Mouse (Mus musculus): ENCODE data around the gene Cln6.
"Not testable (repeated sequence)": the region's sequence is repeated elsewhere in the genome, so short reads cannot be mapped to it uniquely, and the experiment has no call there.

Cln6 gene

DNA sequence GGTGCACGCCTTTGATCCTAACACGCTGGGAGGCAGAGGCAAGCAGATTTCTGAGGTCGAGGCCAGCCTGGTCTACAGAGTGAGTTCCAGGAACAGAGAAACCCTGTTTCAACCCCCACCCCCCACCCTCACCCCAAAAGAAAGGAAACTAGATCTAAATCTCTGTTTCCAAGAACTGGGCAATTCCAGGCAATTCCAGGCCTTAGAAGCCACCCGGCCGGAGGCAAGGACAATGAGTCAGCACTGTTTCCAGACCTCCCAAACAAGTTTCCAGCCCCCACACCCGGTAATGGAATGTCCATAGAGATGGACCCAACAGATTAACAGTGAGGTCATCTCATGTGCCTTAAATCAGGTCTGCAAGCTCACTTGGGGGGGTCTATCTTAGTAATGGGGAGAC lies 8.7 kb upstream of the Cln6 start:
- in situ Hi-C loops (cut with MboI) = no loop called here

DNA sequence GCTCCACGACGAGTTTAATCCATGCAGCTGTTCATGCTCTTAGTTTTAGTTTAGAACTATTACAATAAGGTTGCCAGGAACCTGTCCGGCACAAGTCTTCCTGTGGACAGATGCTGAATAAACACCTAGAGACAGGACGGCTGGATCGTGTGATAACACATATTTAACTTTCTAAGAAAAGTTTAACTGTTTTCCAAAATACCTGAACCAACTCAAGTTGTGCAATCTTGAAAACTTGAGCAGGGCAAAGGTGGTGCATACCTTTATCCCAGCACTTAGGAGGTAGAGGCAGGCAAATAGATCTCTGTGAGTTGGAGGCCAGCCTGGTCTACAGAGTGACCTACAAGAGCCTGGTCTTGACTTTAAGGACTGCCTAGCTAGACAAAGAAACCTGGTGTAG lies 3.7 kb upstream of the Cln6 start:
- in situ Hi-C loops (cut with MboI) = no loop called here

DNA sequence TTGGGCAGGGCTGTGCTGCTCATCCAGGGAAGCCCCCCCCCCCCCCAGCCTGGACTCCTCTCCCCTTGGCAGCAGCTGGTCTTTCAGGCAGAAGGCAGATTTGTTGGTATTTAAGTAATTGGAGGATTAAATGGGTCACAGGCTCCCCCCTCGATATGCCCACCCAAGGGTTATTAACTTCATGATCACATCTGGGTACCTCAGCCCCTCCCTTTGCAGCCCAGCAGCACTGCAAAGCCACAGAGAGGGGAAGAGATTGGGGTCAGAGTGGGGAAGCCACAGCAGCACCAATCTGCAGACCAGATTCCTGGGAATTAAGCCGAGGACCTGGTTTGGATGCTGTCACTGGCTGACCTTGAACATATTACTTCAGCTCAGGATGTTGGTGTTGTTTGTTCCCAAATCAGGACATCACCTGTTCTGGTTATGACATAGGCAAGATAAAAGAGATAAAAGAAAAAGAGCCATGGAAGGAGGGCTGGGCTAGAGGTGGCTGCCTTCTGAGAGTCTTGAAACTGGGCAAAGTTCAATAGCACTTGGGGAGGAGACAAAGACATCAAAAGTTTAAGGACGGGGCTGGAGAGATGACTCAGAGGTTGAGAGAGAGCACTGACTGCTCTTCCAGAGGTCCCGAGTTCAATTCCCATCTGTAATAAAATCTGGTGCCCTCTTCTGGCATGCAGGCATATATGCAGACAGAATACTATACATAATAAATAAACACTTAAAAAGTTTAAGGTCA lies 2.7 kb upstream of the Cln6 start:
- in situ Hi-C loops (cut with MboI) = no loop called here

DNA sequence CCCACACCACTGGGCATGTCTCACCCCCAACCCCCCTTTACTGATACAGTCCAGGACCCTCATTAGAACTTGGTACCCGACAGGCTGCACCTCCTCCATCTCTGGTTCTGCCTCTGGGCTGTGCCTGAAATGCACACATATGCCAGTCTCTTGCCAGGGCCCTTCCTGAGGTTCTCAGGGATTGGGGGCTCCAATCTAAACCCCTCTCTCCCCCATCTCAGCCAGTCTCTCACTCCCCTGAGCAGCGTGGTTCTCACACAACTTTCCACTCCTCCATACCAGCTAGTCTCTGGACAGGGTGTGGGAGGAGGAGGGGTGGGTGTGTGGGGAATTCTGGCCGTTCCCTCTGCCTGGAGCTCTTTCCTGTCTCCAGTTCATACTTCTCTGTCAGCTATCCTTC lies 974 bp upstream of the Cln6 start:
- in situ Hi-C loops (cut with MboI) = no loop called here

- in situ Hi-C loops (cut with MboI) = no loop called here
These were observed 459 bp upstream of the Cln6 start for GRCm38 (mm10) chr9:62838146-62838505.

- in situ Hi-C loops (cut with MboI) = no loop called here
These were observed 686 bp downstream of the Cln6 start for GRCm38 (mm10) chr9:62839172-62839770.

DNA sequence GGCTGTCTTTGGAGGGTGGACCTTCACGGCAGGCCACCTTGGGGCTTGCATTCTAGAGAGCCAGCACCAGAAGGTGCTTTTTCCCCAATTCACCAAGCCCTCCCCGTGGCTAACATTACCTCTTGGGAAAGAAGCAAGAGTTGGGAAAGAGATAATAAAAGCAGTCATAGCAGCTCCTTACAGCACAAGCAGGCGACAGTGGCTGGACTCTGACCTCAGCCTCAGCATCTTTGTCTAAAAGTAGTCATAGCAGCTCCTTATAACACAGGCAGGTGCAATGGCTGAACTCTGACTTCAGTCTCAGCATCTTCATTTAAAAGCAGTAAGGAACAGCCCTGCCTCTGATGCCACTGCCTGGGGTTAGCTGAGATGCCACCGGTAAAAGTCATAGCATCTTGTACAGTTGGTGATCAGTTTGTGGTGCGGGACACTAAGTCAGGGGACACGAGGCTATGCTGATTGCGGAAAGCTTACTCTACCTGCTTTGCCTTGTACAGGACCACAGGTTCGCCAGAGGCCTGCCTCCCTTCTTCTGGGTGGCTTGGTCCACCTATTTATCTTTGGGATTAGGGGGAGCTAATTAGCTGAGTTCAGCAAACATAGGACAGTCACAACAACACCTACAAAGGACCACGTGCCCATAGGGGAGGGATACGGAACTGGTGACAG lies 4.9 kb downstream of the Cln6 start:
- in situ Hi-C loops (cut with MboI) = loop anchor here (10.0 kb wide), 1 partner anchor 281 kb away; no protein-coding TSS in a partner anchor

GRCm38 (mm10) chr9:62844461-62844860 lies 5.9 kb downstream of the Cln6 start:
- in situ Hi-C loops (cut with MboI) = loop anchor here (10.0 kb wide), 1 partner anchor 280 kb away; no protein-coding TSS in a partner anchor

- in situ Hi-C loops (cut with MboI) = loop anchor here (10.0 kb wide), 1 partner anchor 277 kb away; no protein-coding TSS in a partner anchor
These were observed 9.1 kb downstream of the Cln6 start for GRCm38 (mm10) chr9:62847694-62848093.

- in situ Hi-C loops (cut with MboI) = loop anchor here (10.0 kb wide), 1 partner anchor 276 kb away; no protein-coding TSS in a partner anchor
These were observed 10.1 kb downstream of the Cln6 start for GRCm38 (mm10) chr9:62848641-62849040.

DNA sequence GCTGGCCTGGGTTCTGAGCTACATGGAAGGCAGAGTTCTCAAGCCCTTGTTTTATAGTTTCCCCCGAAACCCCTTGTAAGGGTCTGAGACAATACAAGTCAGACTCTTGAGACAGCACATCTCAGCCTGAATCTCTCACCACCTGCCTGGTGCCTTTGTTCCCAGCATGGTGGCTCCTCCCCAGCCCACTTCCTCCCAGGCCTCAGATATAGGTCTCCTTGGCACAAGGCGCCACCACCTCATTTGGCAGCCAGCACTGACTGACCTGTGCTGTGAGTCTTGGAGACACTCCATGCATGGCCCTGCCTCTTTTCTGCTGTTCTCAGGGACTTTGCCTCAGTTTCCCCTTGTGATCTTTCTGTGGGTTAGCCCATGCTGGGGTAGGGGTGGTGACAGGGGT lies 13.0 kb downstream of the Cln6 start:
- in situ Hi-C loops (cut with MboI) = no loop called here

GRCm38 (mm10) chr9:62854483-62854882 lies 15.9 kb downstream of the Cln6 start:
- in situ Hi-C loops (cut with MboI) = no loop called here

- in situ Hi-C loops (cut with MboI) = no loop called here
These were observed 18.6 kb downstream of the Cln6 start for GRCm38 (mm10) chr9:62857216-62857615.

- in situ Hi-C loops (cut with MboI) = no loop called here
These were observed 19.2 kb downstream of the Cln6 start, which contains the start of gene Calml4 for GRCm38 (mm10) chr9:62857719-62858261. Calml4 (plus strand) TSS chr9:62858080.

DNA sequence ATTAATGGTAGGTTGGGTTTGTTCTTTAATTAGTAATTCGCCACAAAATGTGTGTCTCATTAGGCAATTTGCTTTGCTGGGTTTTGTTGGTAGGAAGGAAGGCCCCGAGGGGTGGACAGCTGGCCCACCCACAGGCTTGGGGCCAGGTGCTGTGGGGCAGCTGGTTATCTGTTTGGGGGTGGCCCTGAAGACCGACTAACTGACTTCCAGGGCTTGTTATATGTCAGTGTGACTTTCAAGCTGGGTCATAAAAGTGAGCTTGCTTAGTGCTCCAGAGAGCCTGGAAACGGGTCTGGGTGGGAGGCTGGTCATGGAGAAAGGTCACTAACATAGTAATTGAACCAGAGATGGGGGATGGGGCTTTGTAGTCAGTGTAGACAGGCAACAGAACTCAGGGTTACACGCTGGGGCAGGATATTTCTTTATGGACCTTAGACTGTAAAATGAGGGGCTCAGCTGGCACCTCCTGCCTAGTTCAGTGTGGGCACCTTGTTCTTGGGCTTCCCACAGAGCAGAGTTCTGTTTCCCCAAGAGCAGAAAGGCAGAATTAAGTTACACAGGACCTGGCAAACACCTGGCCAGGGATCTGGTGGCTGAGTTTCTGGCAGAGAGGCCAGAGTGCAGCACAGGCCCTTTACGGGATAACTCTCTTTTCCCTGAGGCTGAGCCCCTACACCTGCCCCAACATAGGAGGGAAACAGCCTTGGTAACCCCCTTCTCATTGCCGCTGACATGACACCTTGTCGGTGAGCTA lies 19.9 kb downstream of the Cln6 start:
- in situ Hi-C loops (cut with MboI) = no loop called here

GRCm38 (mm10) chr9:62860102-62860501 lies 21.5 kb downstream of the Cln6 start:
- in situ Hi-C loops (cut with MboI) = not testable (repeated sequence)

GRCm38 (mm10) chr9:62860866-62861265 lies 22.3 kb downstream of the Cln6 start:
- in situ Hi-C loops (cut with MboI) = no loop called here

GRCm38 (mm10) chr9:62869236-62869635 lies 30.7 kb downstream of the Cln6 start:
- in situ Hi-C loops (cut with MboI) = not testable (repeated sequence)

DNA sequence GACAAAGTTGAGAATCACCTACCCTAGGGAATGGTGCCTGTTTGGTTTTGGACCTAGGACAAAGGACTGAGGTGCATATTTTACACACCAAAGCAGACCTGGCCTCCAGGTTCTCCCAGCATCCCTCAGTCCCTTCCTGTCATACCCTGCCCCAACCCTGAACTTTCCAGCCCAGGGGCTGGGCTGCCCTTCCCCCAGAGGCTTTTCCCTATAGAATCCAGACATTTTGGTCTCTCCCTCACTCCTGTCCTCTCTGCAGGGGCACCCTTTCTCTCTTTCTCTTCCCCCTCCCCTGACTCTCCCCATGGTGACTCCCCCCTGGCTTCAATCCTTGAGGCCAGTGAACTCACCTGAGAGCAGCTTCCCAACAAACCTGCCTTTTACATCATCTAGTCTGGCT lies 32.1 kb downstream of the Cln6 start:
- in situ Hi-C loops (cut with MboI) = no loop called here

DNA sequence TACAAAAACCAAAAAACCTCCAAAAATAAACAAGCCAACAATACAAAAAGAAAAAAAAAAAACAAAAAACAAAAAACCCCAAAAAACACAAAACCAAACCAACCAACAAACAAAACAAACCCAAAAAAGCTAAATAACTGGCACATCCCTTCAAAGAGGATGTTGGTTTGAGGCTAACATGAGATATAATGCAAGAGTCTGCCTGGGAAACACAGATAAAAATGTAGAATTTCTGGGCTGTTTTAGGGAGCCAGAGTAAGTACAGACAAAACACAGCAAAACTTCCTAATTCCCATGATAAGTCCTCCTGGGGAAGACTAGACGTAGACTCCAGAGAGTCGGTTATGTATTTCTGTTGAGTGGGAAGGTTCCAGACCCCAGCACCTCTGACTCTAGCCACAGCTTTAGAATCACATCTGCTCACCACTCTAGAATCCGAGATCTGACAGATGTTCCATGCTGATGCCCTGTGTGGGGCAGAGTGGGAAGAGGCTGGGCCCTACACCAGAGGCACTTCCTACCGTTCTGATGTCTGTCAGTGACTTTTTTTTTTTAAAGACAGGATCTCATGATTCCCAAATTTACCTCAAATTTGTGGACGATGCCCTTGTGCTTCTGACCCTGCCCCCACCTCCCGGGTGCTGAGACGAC lies 38.5 kb downstream of the Cln6 start:
- in situ Hi-C loops (cut with MboI) = no loop called here

DNA sequence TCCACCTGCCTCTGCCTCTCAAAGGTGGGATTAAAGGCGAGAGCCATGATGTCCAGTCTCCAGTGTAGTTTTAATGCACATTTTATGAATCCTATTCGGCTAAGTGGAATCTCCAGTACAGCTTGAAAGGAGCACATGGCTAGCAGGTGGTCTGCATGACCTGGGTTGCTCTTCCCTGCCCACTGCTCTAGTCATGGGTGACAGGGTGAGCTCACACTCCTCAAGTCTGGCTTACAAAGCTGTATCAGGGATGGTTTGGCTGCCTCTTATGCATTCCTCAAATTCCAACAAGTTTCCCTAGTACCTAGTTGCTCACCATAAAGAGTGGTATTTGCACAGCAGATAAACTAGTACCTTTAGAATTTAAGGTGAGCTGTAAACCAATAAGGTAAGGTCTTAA lies 39.2 kb downstream of the Cln6 start:
- in situ Hi-C loops (cut with MboI) = no loop called here

Data from mature B cell (primary cell).